Mouse (Mus musculus) hindbrain, embryonic 14.5 days (tissue): ENCODE measurements around the gene Cdkal1. TPM values are rescaled to one million over a fixed set of nuclear protein-coding genes. Genes with fewer than 3 reads are reported as not detected.

ENCODE experiments used
- polyA plus RNA-seq: library from polyadenylated mRNA; unstranded; fragments of >200 nt; fragmentation: Nextera tagmentation; extraction: Ambion mirVana; gene quantifications from 2 replicates; pipeline ENCODE4 v1.2.1, GENCODE M21; 2014

Gene Cdkal1
- polyA plus RNA-seq, 1 experiment from 2014 or later = 19.4 TPM

Other genes starting within 250 kb of the Cdkal1 start
- 5.1 and 5.2 TPM in 2 replicates for gene E2f3, start 130.4 kb upstream of the Cdkal1 start, polyA plus RNA-seq